Mouse (Mus musculus): ENCODE data around the gene Tnfsfm13. TPM values are rescaled to one million over a fixed set of nuclear protein-coding genes. Genes with fewer than 3 reads are reported as not detected.

The Tnfsfm13 gene
- polyA plus RNA-seq, 1 experiment from 2014 or later = 2.5 TPM

DNA sequence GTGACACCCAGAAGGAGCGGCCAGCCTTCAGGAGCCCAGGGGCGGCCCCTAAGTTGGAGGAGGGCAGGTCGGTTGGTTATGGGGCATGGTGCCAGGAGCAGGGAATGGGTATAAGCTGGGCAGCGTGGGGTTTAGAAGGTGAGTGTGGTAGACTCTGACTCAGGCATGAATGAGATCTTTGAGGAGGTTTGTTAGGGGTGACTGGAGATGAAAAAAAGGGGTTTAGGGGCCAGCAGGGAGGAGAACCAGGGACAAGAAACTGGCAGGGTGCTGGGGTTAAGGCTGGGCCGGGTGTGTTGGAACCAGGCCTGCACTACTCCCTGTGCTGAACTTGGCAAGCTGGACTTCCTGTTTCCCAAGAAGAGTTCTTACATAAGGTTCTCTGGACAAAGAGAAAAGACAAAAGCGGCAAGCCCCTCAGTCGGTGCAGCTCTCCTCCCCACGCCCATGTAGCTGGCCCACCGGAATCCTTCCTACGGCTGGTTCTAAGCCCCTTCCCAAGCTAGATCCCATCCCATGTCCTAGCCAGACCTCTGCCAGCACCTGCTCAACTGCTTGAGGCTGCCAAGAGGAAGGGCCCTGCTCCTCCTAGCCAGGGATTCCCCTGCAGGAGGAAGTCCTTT, 10.3 kb downstream of the Tnfsfm13 start, which contains the start of gene Tnfsf13:
TSS of gene Tnfsf13 (minus strand) at position 259 of the 623 bp plus-strand sequence.
- ATAC-seq (ENCODE audit: insufficient number of reproducible peaks, insufficient read depth, low FRiP score, low TSS enrichment) = no peak
- H3K27ac ChIP-seq = peak within 1 kb of the TSS; percentile 54; the same call in 1 of the 2 replicates

DNA sequence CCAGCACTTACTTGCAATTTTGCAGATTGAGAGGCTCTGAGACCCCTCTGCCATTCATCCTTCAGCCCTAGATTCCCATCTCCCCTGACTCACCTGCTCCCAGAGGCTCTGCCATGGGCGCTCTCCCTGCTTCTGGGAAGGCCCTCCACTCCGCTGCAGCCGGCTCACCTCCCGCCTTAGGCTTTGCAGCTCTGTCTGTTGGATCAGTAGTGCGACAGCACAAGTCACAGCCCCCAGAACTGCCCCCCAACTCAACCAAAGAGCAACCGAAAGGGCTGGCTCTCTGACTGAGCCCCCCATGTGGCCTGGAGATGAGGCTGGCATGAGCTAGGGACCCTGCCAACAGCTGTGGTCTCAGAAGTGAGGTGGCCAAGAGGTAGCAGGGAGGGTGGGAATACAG, 11.0 kb downstream of the Tnfsfm13 start:
- peaks cover 26% of the 10 kb centered on the region for H3K4me1 ChIP-seq
- no peak overlapping the region for H3K27ac ChIP-seq
- ATAC-seq (ENCODE audit: insufficient number of reproducible peaks, insufficient read depth, low FRiP score, low TSS enrichment) = no peak

More for the DNA sequence above, 10.3 kb downstream of the Tnfsfm13 start, which contains the start of gene Tnfsf13:
- Histone ChIP-seq H3K9ac (0 out of 2 replicates have a peak within 1 kb of the TSS, but pooled peaks have one; percentile 15), H3K4me1 (peaks cover 19% of the 10 kb centered on the region), H3K27me3 (no peaks in the 10 kb centered on the region), H3K36me3 (no peaks in the 10 kb centered on the region), H3K9me3 (no peaks in the 10 kb centered on the region), H3K4me2 (replicated peaks) (no peak within 1 kb of the TSS), H3K4me3 (no peak within 1 kb of the TSS)
- 73% methylated on average over 10 of the region's 10 CpGs for WGBS

DNA sequence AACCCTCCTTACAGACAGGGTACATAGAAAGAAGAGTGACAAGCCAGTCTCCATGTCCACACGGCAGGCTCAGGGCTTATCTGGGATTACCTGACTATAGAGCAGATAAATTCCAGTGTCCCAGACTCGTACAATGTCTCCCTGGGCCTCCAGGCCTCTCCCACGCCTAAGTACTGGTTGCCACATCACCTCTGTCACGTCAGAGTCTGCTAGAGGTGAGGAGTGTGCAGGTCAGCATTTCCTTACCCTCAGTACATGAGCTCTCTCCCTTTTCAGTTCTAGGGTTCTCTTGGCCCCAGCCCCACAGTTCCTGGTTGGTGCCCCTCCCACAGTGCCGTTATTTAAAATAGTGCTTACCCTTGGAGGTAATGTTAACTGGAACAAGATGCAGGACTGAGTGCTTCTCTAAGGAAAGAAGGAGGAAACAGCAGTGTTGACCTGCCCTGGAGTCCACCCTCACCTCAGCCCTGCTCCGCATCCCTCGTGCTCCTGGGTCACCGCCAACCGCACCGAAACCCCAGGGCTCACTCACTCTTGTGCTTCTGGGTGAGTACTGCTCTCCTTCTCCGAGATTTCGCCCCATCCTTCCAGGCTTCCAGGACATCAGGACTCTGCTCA, 11.7 kb downstream of the Tnfsfm13 start:
- Histone ChIP-seq H3K9me3 (no peaks in the 10 kb centered on the region), H3K4me3 (no peak overlapping the region), H3K36me3 (peaks cover 8% of the 10 kb centered on the region), H3K4me2 (replicated peaks) (no peak overlapping the region), H3K4me1 (peaks cover 31% of the 10 kb centered on the region), H3K27ac (no peak overlapping the region; the same call in 1 of the 2 replicates), H3K27me3 (no peaks in the 10 kb centered on the region), H3K9ac (no peak overlapping the region)
- WGBS = 74% methylated on average over 12 of the region's 12 CpGs
- no peak for ATAC-seq (ENCODE audit: insufficient number of reproducible peaks, insufficient read depth, low FRiP score, low TSS enrichment)

More for the DNA sequence above, 11.0 kb downstream of the Tnfsfm13 start:
- Histone ChIP-seq H3K9me3 (no peaks in the 10 kb centered on the region), H3K4me3 (no peak overlapping the region), H3K9ac (no peak overlapping the region), H3K36me3 (peaks cover 4% of the 10 kb centered on the region), H3K4me2 (replicated peaks) (no peak overlapping the region), H3K27me3 (no peaks in the 10 kb centered on the region)
- 81% methylated on average over 6 of the region's 6 CpGs for WGBS

DNA sequence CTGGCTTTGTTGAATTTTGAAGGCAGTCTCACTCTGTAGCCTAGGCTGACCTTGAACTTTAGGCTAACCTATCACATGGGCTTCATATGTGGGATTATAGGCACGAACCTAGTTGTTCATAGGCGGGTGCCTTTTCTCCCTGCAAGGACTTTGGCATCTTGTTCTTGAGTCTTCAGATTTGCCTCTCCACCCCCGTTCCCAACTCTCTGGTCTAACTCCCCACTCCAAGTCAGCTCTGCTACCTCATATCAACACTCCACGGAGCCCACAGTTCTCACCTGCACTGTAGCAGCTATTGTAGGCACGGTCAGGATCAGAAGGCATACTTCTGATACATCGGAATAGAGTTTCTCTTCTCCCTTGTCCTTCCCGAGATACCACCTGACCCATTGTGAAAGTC, 12.3 kb downstream of the Tnfsfm13 start:
- H3K4me1 ChIP-seq = peaks cover 32% of the 10 kb centered on the region
- H3K36me3 ChIP-seq = peaks cover 12% of the 10 kb centered on the region
- H3K4me3 ChIP-seq = no peak overlapping the region
- 0 out of 2 replicates have a peak overlapping the region, but pooled peaks have one; percentile 27 for H3K9ac ChIP-seq
- H3K4me2 ChIP-seq (replicated peaks) = no peak overlapping the region
- no peaks in the 10 kb centered on the region for H3K9me3 ChIP-seq
- peak overlapping the region; percentile 97 for H3K27ac ChIP-seq
- WGBS = 74% methylated on average over 7 of the region's 7 CpGs
- H3K27me3 ChIP-seq = no peaks in the 10 kb centered on the region
- no peak for ATAC-seq (ENCODE audit: insufficient number of reproducible peaks, insufficient read depth, low FRiP score, low TSS enrichment)

DNA sequence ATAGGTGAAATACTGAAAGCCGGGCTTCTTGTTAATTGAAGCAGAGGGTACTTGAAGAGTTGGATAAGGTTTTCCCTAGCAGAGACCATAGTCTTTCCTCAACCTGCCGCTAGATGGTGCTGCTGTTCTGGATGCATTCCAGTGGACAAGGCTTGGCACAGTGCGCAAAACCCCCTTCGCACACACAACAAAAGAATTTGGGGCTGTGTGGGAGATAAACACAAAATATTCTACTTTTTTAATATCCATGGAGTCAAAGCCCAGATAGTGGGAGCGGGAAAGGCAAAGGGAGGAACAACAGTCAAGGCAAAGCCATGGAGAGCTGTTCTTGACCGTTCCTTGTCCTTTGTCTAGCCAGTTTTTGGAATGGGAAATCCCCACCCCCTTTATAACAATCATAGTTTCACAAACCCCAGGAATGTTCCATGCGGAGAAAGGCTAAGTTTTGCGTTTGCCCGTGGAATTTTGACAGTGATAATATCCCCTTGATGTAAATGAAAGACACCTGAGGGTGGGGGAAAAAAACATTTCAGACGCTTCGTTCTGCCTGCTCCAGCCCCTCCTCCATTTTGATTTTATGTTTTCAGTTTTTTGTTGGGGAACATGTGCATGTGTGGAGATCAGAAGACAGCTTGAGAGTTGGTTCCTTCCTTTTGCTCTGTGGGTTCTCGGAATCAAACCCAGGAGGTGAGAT, 12.9 kb downstream of the Tnfsfm13 start:
- 9% methylated on average over 12 of the region's 12 CpGs for WGBS
- peak overlapping the region; percentile 27; the same call in 1 of the 2 replicates for H3K9ac ChIP-seq
- peaks cover 18% of the 10 kb centered on the region for H3K36me3 ChIP-seq
- no peak for ATAC-seq (ENCODE audit: insufficient number of reproducible peaks, insufficient read depth, low FRiP score, low TSS enrichment)
- no peaks in the 10 kb centered on the region for H3K9me3 ChIP-seq
- peak overlapping the region; percentile 97 for H3K27ac ChIP-seq
- no peaks in the 10 kb centered on the region for H3K27me3 ChIP-seq
- H3K4me3 ChIP-seq = peak overlapping the region; percentile 12; the same call in 1 of the 2 replicates
- H3K4me2 ChIP-seq (replicated peaks) = peak overlapping the region; percentile 93
- H3K4me1 ChIP-seq = peaks cover 32% of the 10 kb centered on the region

DNA sequence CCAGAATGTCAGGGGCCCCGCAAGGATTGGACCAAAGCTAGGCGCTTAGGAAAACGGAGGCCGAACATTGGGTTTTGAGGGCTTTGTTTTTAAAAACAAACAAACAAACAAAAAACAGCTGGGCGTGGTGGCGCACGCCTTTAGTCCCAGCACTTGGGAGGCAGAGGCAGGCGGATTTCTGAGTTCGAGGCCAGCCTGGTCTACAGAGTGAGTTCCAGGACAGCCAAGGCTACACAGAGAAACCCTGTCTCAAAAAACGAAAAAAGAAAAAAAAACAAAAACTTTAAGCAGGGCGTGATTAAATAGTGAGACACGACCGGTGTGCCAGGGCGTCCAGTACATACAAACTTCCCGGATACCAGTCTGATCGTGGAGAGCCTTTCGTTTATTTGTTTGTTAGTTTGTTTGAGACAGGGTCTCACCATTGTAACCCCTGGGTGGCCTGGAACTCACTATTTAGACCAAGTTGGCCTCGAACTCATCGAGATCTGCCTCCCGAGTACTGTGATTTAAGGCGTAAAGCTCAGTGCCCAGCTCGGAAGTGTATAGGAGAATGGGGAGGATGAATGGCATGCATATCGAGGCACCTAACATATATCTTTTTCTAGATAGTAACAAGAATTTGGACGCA, 13.6 kb downstream of the Tnfsfm13 start:
- Histone ChIP-seq H3K27me3 (no peaks in the 10 kb centered on the region), H3K27ac (peak overlapping the region; percentile 97), H3K4me1 (peaks cover 32% of the 10 kb centered on the region), H3K9ac (peak overlapping the region; percentile 88), H3K4me2 (replicated peaks) (peak overlapping the region; percentile 93), H3K9me3 (no peaks in the 10 kb centered on the region), H3K4me3 (peak overlapping the region; percentile 84), H3K36me3 (peaks cover 24% of the 10 kb centered on the region)
- whole genome bisulfite sequencing = 26% methylated on average over 24 of the region's 24 CpGs
- ATAC-seq (ENCODE audit: insufficient number of reproducible peaks, insufficient read depth, low FRiP score, low TSS enrichment) = no peak

DNA sequence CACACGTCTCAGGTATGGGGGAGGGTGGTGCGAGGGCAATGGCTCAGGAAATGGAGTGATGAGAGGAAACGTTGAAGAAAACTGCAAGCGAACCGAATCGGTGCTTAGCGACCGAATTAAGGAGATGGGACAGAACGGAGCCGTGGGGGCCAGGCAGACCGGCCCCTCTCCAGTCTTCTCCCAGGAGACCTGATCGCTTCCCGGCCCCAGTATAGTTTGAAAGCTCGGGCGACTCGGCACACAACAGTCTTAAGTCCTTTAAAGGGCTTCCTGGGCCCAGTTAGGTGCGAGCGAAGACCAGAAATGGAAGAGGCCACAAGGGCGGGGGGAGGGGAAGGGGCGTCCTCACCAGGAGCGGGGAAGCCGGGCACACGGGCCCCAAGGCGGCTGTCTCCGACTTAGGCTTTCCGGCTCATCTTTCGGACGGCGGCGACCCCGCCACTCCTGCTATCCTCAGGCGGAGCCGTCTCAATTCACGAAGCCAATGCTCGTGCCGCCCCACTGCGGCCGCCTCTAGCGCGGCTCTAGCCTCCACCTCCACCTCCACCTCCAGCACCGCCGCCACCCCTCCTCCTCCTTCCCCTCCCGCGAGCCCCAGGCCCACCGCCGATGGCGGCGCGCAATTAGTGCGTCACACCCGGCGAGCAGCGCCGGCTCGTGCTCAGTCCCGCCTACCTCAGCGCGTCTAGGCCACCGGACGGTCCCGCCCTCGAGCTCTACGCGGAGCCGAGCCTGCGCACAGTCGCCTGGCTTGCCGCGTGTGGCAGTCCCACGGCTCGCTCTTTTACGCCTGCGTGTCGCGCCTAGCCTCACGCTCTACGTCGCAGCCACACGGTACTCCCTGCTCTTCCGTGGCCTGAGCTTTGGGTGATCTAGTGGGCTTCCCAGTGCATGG, 14.3 kb downstream of the Tnfsfm13 start, which contains the start of gene Senp3:
TSS of gene Senp3 (minus strand) at position 771 of the 895 bp plus-strand sequence.
- no peaks in the 10 kb centered on the region for H3K27me3 ChIP-seq
- under 1% methylated on average over 75 of the region's 80 CpGs for WGBS
- peak within 1 kb of the TSS; percentile 97 for H3K27ac ChIP-seq
- H3K36me3 ChIP-seq = peaks cover 32% of the 10 kb centered on the region
- no peaks in the 10 kb centered on the region for H3K9me3 ChIP-seq
- peak within 1 kb of the TSS; percentile 84 for H3K4me3 ChIP-seq
- H3K9ac ChIP-seq = peak within 1 kb of the TSS; percentile 88
- H3K4me2 ChIP-seq (replicated peaks) = peak within 1 kb of the TSS; percentile 93
- peaks cover 24% of the 10 kb centered on the region for H3K4me1 ChIP-seq
- ATAC-seq (ENCODE audit: insufficient number of reproducible peaks, insufficient read depth, low FRiP score, low TSS enrichment) = peak; percentile 93

DNA sequence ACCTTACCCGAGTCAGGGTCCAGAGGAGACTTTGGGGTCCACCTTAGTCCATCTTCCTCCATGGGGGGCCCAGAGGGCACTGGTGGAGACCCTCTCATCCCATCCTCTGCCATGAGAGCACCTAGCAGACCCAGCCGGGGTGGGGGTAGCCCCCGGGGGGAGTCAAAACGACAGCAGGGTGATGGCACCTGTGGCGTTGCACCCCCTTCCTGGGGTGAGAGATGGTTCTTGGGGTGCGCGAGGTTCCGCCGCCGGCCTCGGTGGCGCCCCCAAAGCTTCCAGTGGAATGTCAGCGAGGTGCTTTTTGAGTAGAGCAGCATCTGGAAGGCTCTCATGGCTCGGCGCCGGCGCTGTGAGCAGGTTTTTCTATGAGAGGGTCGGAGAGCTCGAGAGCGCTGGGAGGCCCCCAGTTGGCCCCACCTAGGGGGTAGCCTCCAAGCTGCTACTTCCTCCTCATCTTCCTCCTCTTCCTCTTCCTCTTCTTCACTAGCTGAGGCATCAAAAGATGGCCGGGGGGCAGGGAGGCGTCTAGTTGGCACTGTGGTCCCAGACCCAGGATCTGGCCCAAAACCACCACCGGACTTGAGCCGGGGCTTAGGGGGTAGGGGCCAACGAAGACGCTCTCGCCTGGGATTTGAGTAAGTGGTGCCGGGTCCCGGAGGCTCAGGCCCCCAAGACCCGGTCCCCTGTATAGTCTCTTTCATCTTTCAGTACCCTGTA, 15.6 kb downstream of the Tnfsfm13 start:
- Histone ChIP-seq H3K27me3 (no peaks in the 10 kb centered on the region), H3K4me2 (replicated peaks) (peak overlapping the region; percentile 93), H3K9me3 (no peaks in the 10 kb centered on the region), H3K4me3 (peak overlapping the region; percentile 84), H3K27ac (no peak overlapping the region), H3K36me3 (peaks cover 44% of the 10 kb centered on the region), H3K4me1 (peaks cover 24% of the 10 kb centered on the region), H3K9ac (peak overlapping the region; percentile 88)
- WGBS = 90% methylated on average over 30 of the region's 30 CpGs
- no peak for ATAC-seq (ENCODE audit: insufficient number of reproducible peaks, insufficient read depth, low FRiP score, low TSS enrichment)

DNA sequence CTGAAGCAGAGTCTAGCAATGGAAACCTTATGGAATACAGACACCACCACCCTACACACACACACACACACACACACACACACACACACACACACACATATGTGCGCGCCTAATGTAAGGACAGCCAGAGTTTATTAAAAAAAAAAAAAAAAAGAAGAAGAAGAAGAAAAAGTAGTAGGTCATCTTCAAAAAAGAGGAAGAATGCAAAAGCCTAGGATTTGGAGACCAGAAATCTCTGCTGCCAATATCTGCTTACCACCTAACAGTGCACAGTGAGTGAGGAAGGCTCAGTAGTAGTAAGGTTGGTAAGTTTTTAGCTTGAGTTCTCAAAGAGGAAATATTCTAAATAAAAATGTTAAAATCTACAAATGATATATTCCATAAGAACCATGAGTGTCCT, 16.8 kb downstream of the Tnfsfm13 start:
- H3K36me3 ChIP-seq = peaks cover 56% of the 10 kb centered on the region
- H3K27ac ChIP-seq = no peak overlapping the region
- no peaks in the 10 kb centered on the region for H3K27me3 ChIP-seq
- H3K9ac ChIP-seq = no peak overlapping the region
- 100% methylated on average over 2 of the region's 2 CpGs for WGBS
- no peak for ATAC-seq (ENCODE audit: insufficient number of reproducible peaks, insufficient read depth, low FRiP score, low TSS enrichment)
- H3K4me2 ChIP-seq (replicated peaks) = no peak overlapping the region
- no peak overlapping the region for H3K4me3 ChIP-seq
- peaks cover 24% of the 10 kb centered on the region for H3K4me1 ChIP-seq
- H3K9me3 ChIP-seq = no peaks in the 10 kb centered on the region

DNA sequence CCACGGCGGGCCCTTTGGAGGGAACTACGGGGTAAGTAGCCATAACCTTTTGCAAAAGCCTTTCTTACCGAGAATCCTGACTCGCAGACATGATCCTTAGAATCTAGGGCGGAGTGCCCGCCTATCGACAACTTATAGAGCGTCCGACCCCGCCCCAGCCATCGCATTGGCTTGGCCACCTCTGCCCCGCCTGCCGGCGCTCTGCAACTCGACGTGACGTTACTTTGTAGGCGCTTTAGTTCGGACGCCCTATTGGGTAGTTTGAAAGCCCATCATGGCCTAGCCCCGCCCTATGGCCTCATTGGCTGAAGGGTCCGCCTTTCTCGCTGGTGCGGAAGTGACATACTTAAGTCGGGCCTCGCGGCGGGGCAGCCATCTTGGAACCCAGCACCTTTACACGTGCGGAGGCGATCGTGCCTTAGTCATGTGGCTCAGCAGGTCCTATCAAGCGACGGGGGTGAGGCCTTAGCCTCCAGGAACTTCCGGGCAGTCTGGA, 23.6 kb downstream of the Tnfsfm13 start, which contains the start of gene Eif4a1:
TSS of gene Eif4a1 (minus strand) at position 213 of the 496 bp plus-strand sequence.
- peaks cover 78% of the 10 kb centered on the region for H3K36me3 ChIP-seq
- H3K9ac ChIP-seq = peak within 1 kb of the TSS; percentile 100
- no peaks in the 10 kb centered on the region for H3K9me3 ChIP-seq
- H3K4me1 ChIP-seq = peaks cover 15% of the 10 kb centered on the region
- peak within 1 kb of the TSS; percentile 100 for H3K4me3 ChIP-seq
- peak; percentile 99 for ATAC-seq (ENCODE audit: insufficient number of reproducible peaks, insufficient read depth, low FRiP score, low TSS enrichment)
- peak within 1 kb of the TSS; percentile 82 for H3K4me2 ChIP-seq (replicated peaks)
- no peaks in the 10 kb centered on the region for H3K27me3 ChIP-seq
- H3K27ac ChIP-seq = peak within 1 kb of the TSS; percentile 97
- under 1% methylated on average over 36 of the region's 36 CpGs for WGBS

Measured in embryonic facial prominence, embryonic 12.5 days (tissue).